Mouse (Mus musculus) B cell, adult 2 months (primary cell): Measurements from ENCODE around the gene Supt4a.

Experiments
- DNase-seq, 2 experiments: peaks; one replicate each; pipeline ENCODE4 v3.0.0; 2022

The Supt4a gene

DNA sequence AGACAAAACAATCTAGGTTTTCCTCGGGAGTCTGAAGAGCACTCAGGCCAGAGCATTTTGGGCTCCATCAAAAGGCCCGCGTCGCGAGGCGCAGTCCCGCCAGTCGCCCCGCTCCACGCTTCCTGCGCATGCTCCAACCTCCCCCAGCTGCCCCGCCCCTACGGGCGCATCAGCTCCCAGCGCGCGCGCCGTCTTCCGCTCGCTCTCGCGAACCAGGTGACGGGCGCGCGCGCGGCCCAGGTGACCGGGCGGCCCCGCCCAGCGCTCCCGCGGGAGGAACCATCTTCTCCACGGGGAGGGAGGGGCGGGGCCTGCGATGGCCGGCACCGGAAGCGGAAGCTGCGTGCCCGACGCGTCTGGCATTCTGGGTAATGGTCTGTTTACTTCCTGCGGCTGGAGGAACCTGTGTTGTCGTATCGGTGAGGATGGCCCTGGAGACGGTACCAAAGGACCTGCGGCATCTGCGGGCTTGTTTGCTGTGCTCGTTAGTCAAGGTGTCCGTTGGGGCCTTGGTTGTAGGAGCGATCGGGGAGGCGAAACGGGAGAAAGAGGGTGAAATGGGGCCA lies at the start of gene Supt4a:
Gene Supt4a (plus strand): TSS at position 378 of the 566 bp plus-strand sequence.
- peak; percentile 99 for DNase-seq

DNA sequence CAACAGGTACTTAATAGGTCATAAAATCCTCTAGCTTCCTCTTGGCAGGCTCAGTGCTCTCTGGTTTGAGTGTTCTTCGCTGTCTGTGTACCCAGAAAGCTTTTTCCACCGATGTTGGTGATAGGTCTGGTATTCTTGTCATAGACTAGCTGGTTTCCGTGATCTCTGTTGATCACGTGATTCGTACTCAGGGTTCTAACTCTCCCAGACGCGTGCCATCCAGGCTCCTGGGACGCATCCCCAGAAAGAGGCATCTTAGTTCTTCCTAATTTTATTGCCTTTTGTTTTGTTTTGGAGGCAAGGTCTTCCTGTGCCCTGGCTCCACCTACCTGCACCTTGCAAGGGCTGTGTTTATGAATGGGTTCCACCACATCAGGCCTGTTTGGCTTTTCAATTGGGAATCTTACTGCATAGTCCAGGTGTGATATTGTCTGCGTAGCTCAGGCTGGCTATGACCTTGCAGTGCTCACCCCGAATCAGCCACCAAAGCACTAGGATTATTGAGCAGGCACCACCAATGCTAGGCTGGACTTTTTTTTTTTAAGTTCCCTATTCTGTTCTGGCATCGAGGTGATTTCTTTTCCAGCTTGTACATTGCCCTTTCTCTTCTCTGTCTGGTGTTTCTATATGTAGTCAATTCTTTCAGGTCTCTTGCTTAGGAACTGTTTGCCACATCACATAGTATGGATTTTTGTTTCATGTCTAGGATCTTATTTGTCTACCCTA lies 48.7 kb upstream of the Supt4a start:
- no peak for DNase-seq

DNA sequence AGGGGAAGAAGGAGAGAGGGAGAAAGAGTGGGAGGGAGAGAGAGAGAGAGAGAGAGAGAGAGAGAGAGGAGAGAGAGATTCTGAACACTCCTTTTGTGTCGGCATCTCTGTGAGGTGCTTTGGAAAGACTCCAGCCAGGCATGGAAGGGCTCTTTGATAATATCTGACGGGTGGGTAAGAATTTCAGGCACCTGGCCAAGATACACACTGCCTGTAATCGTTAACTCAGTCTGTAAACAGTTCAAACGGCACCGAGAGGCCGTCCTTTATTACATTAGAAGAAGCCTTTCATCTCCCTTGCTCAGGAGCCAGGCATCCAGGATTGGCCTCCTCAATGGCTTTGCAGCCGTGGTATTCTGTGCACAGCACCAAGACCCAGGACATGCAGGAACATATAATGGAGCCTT lies 47.9 kb upstream of the Supt4a start:
- DNase-seq: no peak

DNA sequence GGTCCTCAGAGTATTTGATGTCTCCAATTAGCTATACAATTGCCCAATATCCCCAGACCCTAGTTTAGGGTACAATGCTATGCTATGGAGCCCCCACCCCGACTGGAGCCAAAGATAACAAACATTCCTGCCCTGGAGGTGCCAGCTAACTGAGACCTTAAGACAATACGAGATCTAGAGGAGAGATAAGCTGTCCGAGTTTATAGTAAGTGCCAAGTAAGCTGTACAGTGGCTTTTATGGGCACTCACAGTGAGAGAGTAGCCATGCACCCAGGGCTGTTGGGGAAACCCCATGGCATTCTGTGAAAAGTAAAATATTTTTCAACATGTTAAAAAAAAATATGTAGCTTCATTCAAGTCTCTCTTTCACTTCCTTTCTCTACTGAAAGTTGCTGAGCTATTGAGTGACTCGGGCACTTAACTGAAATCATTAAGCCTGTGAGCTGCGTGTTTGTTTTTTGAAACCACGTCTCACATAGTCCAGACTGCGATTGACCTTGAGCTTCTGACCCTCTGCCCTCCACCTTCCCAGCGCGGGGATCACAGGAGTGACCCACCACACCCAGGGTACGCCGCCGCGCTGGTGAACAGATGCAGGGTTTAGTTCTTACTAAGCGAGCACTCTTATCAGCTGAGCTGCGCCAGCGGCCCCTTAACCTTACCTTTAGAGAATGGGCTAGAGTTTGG lies 47.2 kb upstream of the Supt4a start:
- DNase-seq: peak in 1 of 2 experiments; percentile 26

DNA sequence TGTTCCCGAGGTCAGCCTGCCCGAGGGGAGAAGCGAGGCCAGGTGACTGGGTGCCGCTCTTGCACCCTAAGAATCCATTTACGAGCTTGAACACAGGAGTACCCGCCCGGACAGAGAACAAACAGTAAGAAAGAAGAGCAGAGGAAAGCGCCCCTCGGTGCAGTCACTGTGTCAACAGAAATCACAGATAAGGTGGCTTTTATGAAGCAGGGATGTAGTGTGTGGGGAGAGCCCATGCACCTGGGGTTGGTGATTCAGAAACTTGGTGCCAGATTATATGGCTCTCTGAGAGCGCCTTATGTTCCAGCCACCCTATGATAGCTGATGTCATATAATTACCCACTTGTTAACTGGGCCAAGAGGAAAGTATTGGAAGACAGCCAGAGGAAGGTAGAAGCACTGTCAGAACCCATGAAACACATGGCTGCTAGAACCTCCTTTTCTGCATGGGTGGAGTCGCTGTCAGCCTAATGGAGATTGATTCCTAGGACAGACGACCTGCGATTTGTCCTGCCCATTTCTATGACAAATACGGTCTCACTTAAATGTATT lies 40.1 kb upstream of the Supt4a start:
- no peak for DNase-seq

DNA sequence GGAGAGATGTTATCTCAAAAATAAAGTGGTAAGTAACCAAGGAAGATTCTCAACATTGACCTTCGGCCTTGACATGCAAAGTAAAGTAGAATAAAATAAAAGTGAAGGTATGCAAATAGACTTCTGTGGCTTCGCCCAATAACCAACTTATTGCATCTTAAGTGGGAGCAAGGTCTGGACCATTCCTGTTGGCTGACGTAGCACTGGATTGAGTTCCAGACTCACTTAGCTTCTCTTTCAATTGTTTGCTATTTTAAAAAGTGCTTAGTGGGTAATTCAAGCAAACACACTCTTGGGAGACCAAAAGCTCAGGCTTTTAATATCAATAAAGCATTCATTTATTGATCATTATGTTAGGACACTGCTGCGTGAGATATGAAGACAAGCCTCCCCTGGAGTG lies 39.2 kb upstream of the Supt4a start:
- DNase-seq: no peak

DNA sequence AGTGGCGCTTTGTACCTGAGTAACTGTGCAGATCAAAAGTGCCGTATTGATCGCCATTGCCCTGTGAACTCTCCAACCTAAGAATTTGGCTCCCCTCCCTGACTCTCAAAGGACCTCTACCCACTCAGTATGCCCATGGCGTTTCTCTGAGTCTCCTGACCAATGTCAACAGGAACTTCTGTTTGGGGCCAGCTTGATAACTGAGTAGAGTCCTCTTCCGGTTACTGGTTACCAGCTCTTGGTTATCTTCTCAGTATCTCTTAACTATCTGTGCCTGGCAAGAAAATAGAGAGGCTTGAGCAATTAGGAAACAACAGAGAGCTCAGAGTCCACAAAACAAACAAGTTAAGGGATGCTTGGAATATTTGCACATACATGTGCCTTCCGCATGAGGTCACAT lies 36.2 kb upstream of the Supt4a start:
- DNase-seq: no peak

DNA sequence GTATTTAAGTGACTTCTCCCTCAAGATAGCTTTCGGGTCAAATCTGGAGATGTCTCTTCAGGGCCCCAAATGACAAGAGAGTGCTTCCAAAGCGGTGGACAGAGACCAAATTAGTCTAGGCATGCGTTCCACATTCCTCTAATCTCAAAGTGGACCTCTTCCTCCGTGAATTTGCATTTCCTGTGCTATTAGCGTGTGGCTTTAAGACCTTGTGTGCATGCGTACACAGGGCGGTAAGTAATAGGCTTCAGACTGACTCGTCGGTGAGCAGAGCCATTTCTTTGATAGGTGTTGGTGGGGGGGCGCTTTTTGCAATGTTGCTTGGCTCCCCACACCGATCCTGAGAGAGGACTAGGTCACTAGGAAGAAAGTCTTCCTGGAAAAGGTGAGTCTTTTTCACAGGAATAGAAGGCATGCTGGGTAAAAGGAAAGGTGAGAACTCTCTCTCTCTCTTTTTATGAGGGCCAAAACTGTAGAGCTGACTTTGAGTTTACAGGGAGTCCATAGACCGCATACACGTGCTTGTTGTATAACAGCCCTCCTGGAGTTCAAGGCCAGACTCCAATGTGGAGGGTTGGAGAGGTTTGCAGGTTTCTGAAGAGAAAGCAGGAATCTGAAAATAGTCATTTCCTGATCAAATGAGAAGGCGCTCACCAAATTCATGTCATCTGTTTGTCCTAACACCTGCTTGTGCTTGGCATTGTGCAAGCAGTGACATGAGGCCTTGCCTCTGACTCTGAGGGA lies 35.3 kb upstream of the Supt4a start:
- no peak for DNase-seq

DNA sequence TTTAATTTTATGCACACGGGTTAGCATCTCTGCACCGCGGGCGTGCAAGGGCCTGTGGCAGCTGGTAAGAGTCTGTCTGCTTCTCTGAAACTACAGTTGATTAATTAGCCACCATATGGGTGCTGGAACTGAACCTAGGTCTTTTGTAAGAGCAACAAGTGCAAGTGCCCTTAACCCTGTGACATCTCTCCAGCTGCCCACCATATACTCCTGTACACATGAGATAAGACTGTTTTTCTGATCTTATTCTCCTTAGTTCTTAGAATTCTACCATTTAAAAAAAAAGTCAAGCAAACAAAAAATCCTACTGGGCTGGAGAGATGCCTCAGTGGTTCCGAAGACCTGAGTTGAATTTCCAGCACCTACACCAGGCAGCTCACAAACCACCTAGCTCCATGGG lies 33.7 kb upstream of the Supt4a start:
- no peak for DNase-seq

DNA sequence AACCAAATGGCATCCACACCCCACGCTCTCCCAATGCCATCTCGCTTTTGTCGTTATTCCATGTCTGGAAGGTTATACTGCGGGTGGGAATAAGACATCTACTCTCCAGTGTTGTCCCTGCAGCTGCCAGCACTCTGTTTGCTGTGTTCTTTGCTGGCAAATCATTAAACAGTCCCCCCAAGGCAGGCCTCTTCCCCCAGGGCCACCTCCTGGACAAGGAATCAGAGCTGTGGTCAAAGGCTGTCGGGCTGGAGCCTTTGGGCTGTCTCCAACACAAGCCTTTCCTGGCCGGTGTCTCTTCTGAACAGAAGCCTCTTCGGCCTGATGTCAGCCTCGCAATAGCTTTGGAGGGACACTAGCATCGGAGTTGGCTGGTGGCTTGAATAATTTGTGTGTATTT lies 33.1 kb upstream of the Supt4a start:
- DNase-seq: no peak

DNA sequence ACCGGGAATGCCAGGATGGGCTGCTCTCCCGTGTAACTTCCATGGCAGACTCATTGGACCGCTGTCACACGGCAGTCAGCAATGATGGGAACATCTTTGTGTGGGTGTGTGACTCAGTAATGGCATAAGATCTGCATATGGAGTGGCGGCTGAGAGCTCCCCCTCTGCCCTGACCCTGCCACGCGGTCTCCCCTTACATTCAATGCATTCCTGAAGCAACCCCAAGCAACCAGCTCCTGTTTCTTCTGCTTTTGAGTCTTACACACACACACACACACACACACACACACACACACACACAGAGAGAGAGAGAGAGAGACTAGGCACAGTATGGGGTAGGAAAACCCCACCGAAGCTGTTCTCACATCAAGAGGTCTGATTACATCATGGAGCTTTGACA lies 29.8 kb upstream of the Supt4a start:
- no peak for DNase-seq

DNA sequence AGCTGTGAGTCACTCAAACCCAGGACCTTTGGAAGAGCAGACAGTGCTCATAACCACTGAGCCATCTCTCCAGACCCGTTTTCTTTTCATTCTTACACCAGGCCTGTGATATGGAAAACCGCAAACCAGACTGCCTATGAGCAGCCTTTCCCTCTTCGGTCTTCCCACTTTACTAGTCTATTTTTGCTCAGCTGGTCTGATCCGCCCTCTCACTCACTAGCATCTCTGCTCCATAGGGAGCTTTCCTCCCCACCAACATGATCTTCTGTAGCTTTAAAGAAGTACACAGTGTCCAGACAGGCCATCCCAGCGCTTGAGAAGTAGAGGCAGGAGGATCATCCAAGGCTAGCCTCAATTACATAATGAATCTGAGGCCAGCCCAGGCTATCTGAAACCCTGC lies 28.4 kb upstream of the Supt4a start:
- no peak for DNase-seq

DNA sequence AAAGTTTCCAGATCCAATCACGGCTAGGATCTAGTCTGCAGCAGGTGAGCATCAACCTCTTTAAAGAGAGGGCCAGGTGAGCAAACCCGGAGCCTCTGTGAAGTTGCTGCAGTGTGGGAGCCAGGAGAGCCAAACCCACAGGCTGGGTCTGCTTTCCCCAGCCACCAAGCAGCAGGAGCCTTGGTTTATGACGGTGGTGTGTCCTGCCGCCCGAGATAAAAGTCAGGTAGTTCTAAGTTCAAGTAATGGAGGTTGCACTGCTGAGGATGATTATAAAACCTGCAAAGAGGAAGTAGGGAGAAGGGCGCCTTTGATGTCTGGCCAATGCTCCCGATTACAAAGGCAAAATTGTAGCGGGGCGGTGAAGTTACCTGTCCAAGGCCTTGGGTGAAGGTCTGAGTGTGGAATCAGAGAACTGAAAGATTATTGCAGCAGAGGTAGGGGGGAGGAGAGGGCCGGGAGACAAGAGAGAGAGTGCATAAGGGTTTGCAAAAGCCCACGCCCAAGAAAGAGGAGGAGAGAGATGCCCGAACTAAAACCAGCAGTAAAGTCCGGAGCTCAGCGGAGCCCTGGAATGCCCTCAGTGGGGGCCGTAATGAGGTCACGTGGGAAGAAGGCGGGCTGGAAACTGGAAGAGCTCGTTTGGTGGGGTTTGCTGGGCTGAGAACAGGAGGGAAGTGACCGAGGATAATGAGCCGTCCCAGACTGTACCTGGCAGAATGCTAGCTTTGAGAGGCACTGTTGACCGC lies 27.7 kb upstream of the Supt4a start:
- peak; percentile 36 to 45 for DNase-seq

DNA sequence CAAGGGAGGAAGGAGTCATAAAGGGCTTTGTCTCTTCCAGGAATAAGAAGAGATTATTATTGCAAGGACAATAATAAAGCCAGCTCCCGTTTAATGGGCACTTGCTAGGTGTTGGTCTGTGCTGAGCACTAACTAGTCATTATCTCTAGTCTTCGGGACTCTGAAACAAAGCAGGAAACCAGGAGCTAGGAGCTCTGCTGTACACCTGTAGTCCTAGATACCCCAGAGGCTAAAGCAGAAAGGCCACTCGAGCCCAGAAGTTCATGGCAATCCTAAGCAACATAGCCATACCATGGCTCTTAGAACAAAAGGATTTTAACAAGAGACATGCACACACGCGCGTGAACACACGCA lies 27.1 kb upstream of the Supt4a start:
- DNase-seq: no peak

DNA sequence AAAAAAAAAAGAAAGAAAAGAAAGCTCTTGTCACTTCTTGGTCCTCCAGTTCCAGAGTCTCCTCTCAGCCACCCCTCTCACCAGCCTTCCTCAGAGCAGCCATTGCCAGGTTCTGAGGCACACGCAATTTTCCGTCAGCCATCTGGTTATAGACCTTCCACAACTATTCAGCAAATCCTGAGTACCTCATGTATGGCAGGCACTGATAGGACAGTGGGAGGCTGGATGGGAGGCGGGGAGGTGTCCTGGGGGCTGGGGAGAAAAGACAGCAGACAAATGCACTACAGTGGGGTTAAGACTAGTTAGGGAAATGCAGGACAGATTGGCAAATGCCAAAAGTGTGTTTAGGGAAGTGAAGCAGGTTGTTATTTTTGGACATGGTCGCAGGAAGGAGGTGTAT lies 25.2 kb upstream of the Supt4a start:
- no peak for DNase-seq

DNA sequence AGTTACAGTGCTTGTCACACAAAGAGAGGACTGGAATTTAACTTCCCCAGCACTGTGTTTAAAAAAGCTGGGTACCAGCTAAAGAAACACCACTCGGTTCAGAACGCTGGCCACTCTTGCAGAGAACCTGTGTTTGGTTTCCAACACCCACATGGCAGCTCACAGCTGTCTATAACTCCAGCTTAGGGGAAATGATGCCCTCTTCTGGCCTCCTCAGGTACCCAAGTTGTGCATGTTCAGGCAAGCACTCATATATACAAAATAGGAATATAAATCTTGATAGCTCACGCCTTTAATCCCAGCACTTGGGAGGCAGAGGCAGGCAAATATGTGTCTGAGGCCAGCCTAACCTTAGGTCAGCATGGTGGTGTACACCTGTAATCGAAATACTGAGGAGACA lies 21.4 kb upstream of the Supt4a start:
- DNase-seq: no peak

DNA sequence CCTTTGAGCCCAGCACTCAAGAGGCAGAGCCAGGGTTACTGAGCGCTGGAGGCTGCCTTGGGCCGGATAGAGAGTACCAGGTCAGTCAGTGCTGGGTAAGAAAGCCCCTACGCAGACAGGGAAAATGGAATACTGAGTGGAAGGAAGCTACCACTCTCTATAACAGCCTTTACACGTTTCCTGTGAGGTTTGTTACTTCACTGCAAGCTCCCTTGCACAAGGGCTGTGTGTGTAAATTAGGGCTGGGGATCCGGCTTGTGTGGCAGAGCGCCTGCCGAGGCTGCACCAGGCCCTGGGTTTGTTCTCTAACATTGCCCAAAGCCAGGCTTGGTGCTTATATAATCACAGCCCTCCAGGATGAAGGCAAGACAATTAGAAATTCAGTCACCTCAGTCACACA lies 17.8 kb upstream of the Supt4a start:
- no peak for DNase-seq

DNA sequence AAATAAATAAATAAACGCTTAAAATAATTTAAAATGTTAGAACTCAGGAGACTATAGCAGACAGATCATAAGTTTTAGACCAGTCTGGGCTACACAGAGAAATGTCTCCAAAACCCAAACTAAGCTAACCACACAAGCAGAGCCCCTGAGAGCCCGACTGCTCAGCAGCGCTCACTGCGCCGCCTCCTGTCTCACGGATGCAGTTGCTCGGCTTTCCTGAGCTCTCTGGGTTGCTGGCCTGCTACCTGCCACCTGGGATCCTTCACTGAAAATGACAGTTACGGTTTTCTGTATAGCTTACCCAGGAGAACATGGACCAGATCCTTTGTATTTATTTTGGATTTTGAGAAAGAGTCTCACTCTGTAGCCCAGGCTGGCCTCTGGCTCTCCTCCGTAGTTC lies 17.0 kb upstream of the Supt4a start:
- DNase-seq: peak; percentile 16 to 17

DNA sequence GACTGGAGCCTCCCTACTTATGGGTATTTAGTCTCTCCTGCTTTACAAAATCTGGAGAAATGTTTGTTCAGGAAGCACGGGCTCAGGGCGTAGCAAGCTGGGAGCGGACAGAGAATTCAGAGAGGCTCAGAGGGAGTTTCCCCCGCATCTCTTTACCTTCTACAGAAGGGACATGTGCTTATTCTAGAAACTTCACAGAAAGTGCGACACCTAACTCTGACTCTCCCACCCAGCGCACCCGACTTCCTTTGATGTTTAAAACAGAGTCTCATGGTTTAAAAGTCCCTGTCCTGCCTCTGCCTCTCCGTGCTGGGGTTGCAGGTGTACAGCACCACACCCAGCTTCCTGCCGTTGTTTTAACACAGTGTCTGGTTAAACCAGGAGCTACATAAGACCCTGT lies 16.5 kb upstream of the Supt4a start:
- peak; percentile 13 to 26 for DNase-seq

DNA sequence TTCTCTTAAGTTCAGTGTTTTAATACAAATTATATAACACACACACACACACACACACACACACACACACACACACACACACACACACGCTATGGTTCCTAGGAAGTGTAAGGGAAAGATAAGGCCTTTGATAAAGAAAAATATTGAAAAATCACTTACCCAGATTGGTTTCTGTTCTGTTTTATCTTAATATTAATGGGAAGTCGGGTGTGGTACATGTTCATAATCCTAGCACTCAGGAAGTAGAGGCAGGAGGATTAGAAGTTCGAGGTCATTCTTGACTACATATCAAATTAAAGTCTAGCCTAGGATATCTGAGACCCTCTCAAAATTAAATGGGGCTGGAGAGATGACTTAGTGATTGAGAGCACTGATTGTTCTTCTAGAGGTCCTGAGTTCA lies 15.2 kb upstream of the Supt4a start:
- no peak for DNase-seq

DNA sequence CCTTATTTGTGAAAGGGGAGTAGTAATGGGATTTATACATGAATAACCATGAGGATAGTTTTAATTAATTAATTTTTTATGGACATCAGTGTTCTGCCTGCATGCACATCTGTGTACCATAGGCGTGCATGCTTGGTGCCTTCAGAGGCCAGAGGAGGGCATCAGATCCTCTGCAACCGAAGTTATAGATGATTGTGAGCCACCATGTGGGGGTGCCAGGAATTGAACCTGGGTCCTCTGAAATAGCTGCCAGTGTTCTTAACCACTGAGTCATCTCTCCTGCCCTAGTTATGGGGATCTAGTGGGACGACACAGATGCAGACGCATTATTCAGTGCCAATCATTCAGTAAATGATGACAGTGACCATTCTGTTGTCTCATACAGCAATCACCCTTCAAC lies 14.5 kb upstream of the Supt4a start:
- DNase-seq: no peak

DNA sequence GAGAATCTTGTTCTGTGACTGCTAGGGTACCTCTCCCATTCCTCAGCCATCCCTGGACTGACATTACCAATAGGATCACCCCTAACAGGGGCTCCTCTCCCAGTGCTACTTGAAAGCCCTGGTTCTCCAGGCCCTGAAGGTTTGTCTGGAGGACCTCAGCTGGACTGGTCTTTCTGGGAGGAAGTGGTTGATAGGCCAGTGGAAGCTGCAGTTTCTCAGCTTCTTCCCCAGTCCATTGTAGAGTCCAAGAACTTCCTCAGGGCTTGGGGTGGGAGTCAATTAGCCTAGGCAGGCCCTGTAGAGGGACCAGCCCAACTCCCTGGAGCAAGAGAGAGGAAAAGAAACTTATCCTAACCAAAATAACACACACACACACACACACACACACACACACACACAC lies 11.8 kb upstream of the Supt4a start:
- DNase-seq: no peak
